Mouse (Mus musculus) liver, postnatal 0 days (tissue): ENCODE results near the gene Celf2.

Experiments
- CTCF ChIP-seq: sonication (generic); IDR thresholded peaks from 2 replicates; pipeline ENCODE4 v1.5.1; 2016; ENCODE audit warnings: antibody characterized with exemption, low read depth
- EP300 ChIP-seq: IDR thresholded peaks from 2 replicates; pipeline ENCODE4 v1.6.1; 2016; ENCODE audit warnings: antibody characterized with exemption, low read depth, mild to moderate bottlenecking

- no peak for TF ChIP-seq CTCF
- TF ChIP-seq EP300, result no peak
Observed at GRCm38 (mm10) chr2:6498101-6498500, 1011.3 kb downstream of the Celf2 start.
